Mouse (Mus musculus) liver, adult 2 months (tissue): ENCODE data around the gene Zfp84. TPM values are rescaled to one million over a fixed set of nuclear protein-coding genes. Genes with fewer than 3 reads are reported as not detected.

Experiments used
- DNase-seq: peaks from one replicate; pipeline ENCODE4 v3.0.0-alpha.2; 2011; ENCODE audit warnings: low read depth, low spot score; ENCODE audit errors: extremely low read depth
- H3K27ac ChIP-seq: fragments of 200-500 bp; replicated peaks from 2 replicates; pipeline ENCODE4 v1.5.1; 2012; ENCODE audit warnings: low read depth, mild to moderate bottlenecking, control low read depth, inconsistent platforms, low read length; ENCODE audit not compliant: insufficient read depth
- H3K27me3 ChIP-seq: fragments of 200-500 bp; 2 replicates; pipeline ENCODE4 v1.6.1; 2012; ENCODE audit warnings: mild to moderate bottlenecking, moderate library complexity, low read length, inconsistent platforms; ENCODE audit not compliant: control insufficient read depth, insufficient read depth
- H3K36me3 ChIP-seq: fragments of 200-500 bp; 2 replicates; pipeline ENCODE4 v1.6.1; 2012; ENCODE audit warnings: low read length, inconsistent platforms; ENCODE audit not compliant: control insufficient read depth, insufficient read depth
- H3K4me1 ChIP-seq: fragments of 200-500 bp; 2 replicates; pipeline ENCODE4 v1.6.1; 2011; ENCODE audit warnings: low read length; ENCODE audit not compliant: control insufficient read depth, insufficient read depth
- H3K4me3 ChIP-seq: fragments of 200-500 bp; 2 replicates; pipeline ENCODE4 v1.5.1; 2011; ENCODE audit warnings: low read depth, mild to moderate bottlenecking, control low read depth, low read length, moderate library complexity; ENCODE audit not compliant: insufficient read depth
- H3K79me2 ChIP-seq: fragments of 200-500 bp; 2 replicates; pipeline ENCODE4 v1.6.1; 2012; ENCODE audit warnings: inconsistent platforms, mild to moderate bottlenecking, low read length, moderate library complexity; ENCODE audit not compliant: control insufficient read depth, insufficient read depth
- H3K9ac ChIP-seq: fragments of 200-500 bp; 2 replicates; pipeline ENCODE4 v1.6.1; 2012; ENCODE audit warnings: low read depth, mild to moderate bottlenecking, control low read depth, inconsistent platforms, low read length
- CTCF ChIP-seq: fragments of 200-500 bp; IDR thresholded peaks from 2 replicates; pipeline ENCODE4 v1.5.1; 2011; ENCODE audit warnings: low read depth, low read length, control low read depth
- POLR2A ChIP-seq: fragments of 200-500 bp; IDR thresholded peaks from 2 replicates; pipeline ENCODE4 v1.6.1; 2011; ENCODE audit warnings: low read length, control low read depth; ENCODE audit not compliant: insufficient read depth; ENCODE audit errors: extremely low read depth
- WGBS: fragments of 180-500 bp; shearing (Covaris S2); methylation state at CpG from one replicate; pipeline ENCODE4 v1.1.7; 2018; 5-methylcytosine and 5-hydroxymethylcytosine counted together
- polyA plus RNA-seq: library from polyadenylated mRNA; depleted of rRNA; stranded (reverse); fragments of >200 nt; gene quantifications from 2 replicates; pipeline ENCODE4 v1.2.3, GENCODE M21; 2012
- total RNA-seq: library from RNA; depleted of rRNA; stranded (reverse); fragments of >200 nt; gene quantifications from 2 replicates; pipeline ENCODE4 v1.2.3, GENCODE M21; 2014

Zfp84 gene
- total and polyA plus RNA-seq, 2 experiments, result 1.4 to 4.7 TPM

- H3K27me3 ChIP-seq, result no peaks in the 10 kb centered on the region
- no peaks in the 10 kb centered on the region for H3K36me3 ChIP-seq
- H3K27ac ChIP-seq, result no peak overlapping the region
- H3K4me3 ChIP-seq, result no peak overlapping the region
- 88% methylated on average over 7 of the region's 7 CpGs for WGBS
- TF ChIP-seq CTCF (no peak), POLR2A (no peak)
- H3K9ac ChIP-seq, result no peak overlapping the region
- no peaks in the 10 kb centered on the region; the same call in 1 of the 2 replicates for H3K79me2 ChIP-seq
- no peak for DNase-seq
- peaks cover 4% of the 10 kb centered on the region for H3K4me1 ChIP-seq
These were observed 3.6 kb upstream of the Zfp84 start for GRCm38 (mm10) chr7:29764702-29765101.

GRCm38 (mm10) chr7:29767058-29767686 is 1.2 kb upstream of the Zfp84 start:
- peak; percentile 93 for DNase-seq
- peak overlapping the region; percentile 94 for H3K27ac ChIP-seq
- peaks cover 4% of the 10 kb centered on the region for H3K4me1 ChIP-seq
- TF ChIP-seq POLR2A (peak; percentile 25; the same call in 1 of the 2 replicates), CTCF (no peak)
- H3K27me3 ChIP-seq, result no peaks in the 10 kb centered on the region
- peak overlapping the region; percentile 64 for H3K4me3 ChIP-seq
- peaks cover 5% of the 10 kb centered on the region; the same call in 1 of the 2 replicates for H3K36me3 ChIP-seq
- peaks cover 4% of the 10 kb centered on the region; the same call in 1 of the 2 replicates for H3K79me2 ChIP-seq
- WGBS, result under 1% methylated on average over 15 of the region's 15 CpGs
- peak overlapping the region; percentile 80 for H3K9ac ChIP-seq

GRCm38 (mm10) chr7:29768980-29769379 is 628 bp downstream of the Zfp84 start:
- peak overlapping the region; percentile 52 for H3K9ac ChIP-seq

GRCm38 (mm10) chr7:29773503-29773902 is 5.2 kb downstream of the Zfp84 start:
- no peaks in the 10 kb centered on the region for H3K4me1 ChIP-seq
- TF ChIP-seq POLR2A (no peak), CTCF (no peak)
- WGBS, result 96% methylated on average over 7 of the region's 7 CpGs
- H3K79me2 ChIP-seq, result peaks cover 4% of the 10 kb centered on the region; the same call in 1 of the 2 replicates
- H3K27me3 ChIP-seq, result no peaks in the 10 kb centered on the region
- peaks cover 62% of the 10 kb centered on the region for H3K36me3 ChIP-seq
- no peak overlapping the region for H3K27ac ChIP-seq
- no peak overlapping the region for H3K4me3 ChIP-seq
- DNase-seq, result no peak
- no peak overlapping the region for H3K9ac ChIP-seq

More at GRCm38 (mm10) chr7:29768980-29769379, 628 bp downstream of the Zfp84 start:
- whole genome bisulfite sequencing, result 4% methylated on average over 10 of the region's 10 CpGs
- Histone ChIP-seq H3K4me3 (peak overlapping the region; percentile 54), H3K36me3 (peaks cover 19% of the 10 kb centered on the region), H3K4me1 (peaks cover 4% of the 10 kb centered on the region), H3K79me2 (peaks cover 4% of the 10 kb centered on the region; the same call in 1 of the 2 replicates), H3K27ac (peak overlapping the region; percentile 59), H3K27me3 (no peaks in the 10 kb centered on the region)
- DNase-seq, result no peak
- TF ChIP-seq POLR2A (no peak), CTCF (no peak)

GRCm38 (mm10) chr7:29774371-29774770 is 6.0 kb downstream of the Zfp84 start:
- Histone ChIP-seq H3K4me1 (no peaks in the 10 kb centered on the region), H3K9ac (no peak overlapping the region), H3K27ac (no peak overlapping the region), H3K4me3 (no peak overlapping the region), H3K79me2 (peaks cover 4% of the 10 kb centered on the region; the same call in 1 of the 2 replicates), H3K27me3 (no peaks in the 10 kb centered on the region), H3K36me3 (peaks cover 66% of the 10 kb centered on the region)
- TF ChIP-seq POLR2A (no peak), CTCF (no peak)
- no peak for DNase-seq
- 96% methylated on average over 3 of the region's 3 CpGs for WGBS

- peaks cover 64% of the 10 kb centered on the region for H3K36me3 ChIP-seq
- H3K4me1 ChIP-seq, result no peaks in the 10 kb centered on the region
- H3K4me3 ChIP-seq, result no peak overlapping the region
These were observed 8.2 kb downstream of the Zfp84 start for GRCm38 (mm10) chr7:29776568-29776967.

More at GRCm38 (mm10) chr7:29776568-29776967, 8.2 kb downstream of the Zfp84 start:
- Histone ChIP-seq H3K27ac (no peak overlapping the region), H3K79me2 (no peaks in the 10 kb centered on the region), H3K27me3 (no peaks in the 10 kb centered on the region), H3K9ac (no peak overlapping the region)
- no peak for DNase-seq
- TF ChIP-seq CTCF (no peak), POLR2A (no peak)
- 99% methylated on average over 19 of the region's 19 CpGs for WGBS
